Mouse (Mus musculus) midbrain, embryonic 13.5 days (tissue): ENCODE data around the gene Ifnl2. TPM values are rescaled to one million over a fixed set of nuclear protein-coding genes. Genes with fewer than 3 reads are reported as not detected.

Experiments used
- polyA plus RNA-seq: library from polyadenylated mRNA; unstranded; fragments of >200 nt; fragmentation: Nextera tagmentation; extraction: Ambion mirVana; gene quantifications from 2 replicates; pipeline ENCODE4 v1.2.1, GENCODE M21; 2015

The Ifnl2 gene
- polyA plus RNA-seq, 1 experiment from 2014 or later, result not detected

Other genes with a start within 250 kb of the Ifnl2 start
- 3.8 and 4.3 TPM in 2 replicates for gene Eid2, start 242.6 kb downstream of the Ifnl2 start, polyA plus RNA-seq
- gene Eid2b, start 232.7 kb downstream of the Ifnl2 start, polyA plus RNA-seq, result 36.7 and 41.4 TPM in 2 replicates
- gene Selenov, start 219.3 kb downstream of the Ifnl2 start, polyA plus RNA-seq, result 0.44 and 1.00 TPM in 2 replicates
- gene Dll3, start 208.2 kb downstream of the Ifnl2 start, polyA plus RNA-seq, result 29.3 and 41.5 TPM in 2 replicates
- gene Timm50, start 198.4 kb downstream of the Ifnl2 start, polyA plus RNA-seq, result 153 TPM in 2 replicates
- 98.8 and 99.2 TPM in 2 replicates for gene Supt5, start 171.7 kb downstream of the Ifnl2 start, polyA plus RNA-seq
- gene Rps16, start 159.8 kb downstream of the Ifnl2 start, polyA plus RNA-seq, result 531 and 537 TPM in 2 replicates
- 34.5 and 37.6 TPM in 2 replicates for gene Plekhg2, start 137.9 kb downstream of the Ifnl2 start, polyA plus RNA-seq
- gene Zfp36, start 130.2 kb downstream of the Ifnl2 start, polyA plus RNA-seq, result 3.1 and 4.2 TPM in 2 replicates
- gene Med29, start 117.7 kb downstream of the Ifnl2 start, polyA plus RNA-seq, result 43.4 and 49.5 TPM in 2 replicates
- 97.9 and 99.2 TPM in 2 replicates for gene Paf1, start 117.5 kb downstream of the Ifnl2 start, polyA plus RNA-seq
- 3.0 and 4.7 TPM in 2 replicates for gene Gmfg, start 73.0 kb downstream of the Ifnl2 start, polyA plus RNA-seq
- gene Lrfn1, start 58.5 kb downstream of the Ifnl2 start, polyA plus RNA-seq, result 9.1 and 11.8 TPM in 2 replicates
- gene Ifnl3, start 12.4 kb upstream of the Ifnl2 start, polyA plus RNA-seq, result not detected in 2 replicates
- gene Sycn, start 30.4 kb upstream of the Ifnl2 start, polyA plus RNA-seq, result not detected in 2 replicates
- gene Nccrp1, start 36.8 kb upstream of the Ifnl2 start, polyA plus RNA-seq, result not detected in 2 replicates
- 20.0 and 25.7 TPM in 2 replicates for gene Samd4b, start 87.7 kb upstream of the Ifnl2 start, polyA plus RNA-seq
- gene Pak4, start 87.7 kb upstream of the Ifnl2 start, polyA plus RNA-seq, result 25.6 and 28.0 TPM in 2 replicates
- not detected in 2 replicates for gene Acp7, start 120.9 kb upstream of the Ifnl2 start, polyA plus RNA-seq
- 5.7 and 5.8 TPM in 2 replicates for gene Fbxo27, start 182.4 kb upstream of the Ifnl2 start, polyA plus RNA-seq
- 3.3 and 4.0 TPM in 2 replicates for gene Fbxo17, start 206.3 kb upstream of the Ifnl2 start, polyA plus RNA-seq
- gene Mrps12, start 231.4 kb upstream of the Ifnl2 start, polyA plus RNA-seq, result 108 and 112 TPM in 2 replicates
- gene Sars2, start 231.5 kb upstream of the Ifnl2 start, polyA plus RNA-seq, result 22.4 and 22.9 TPM in 2 replicates
- gene Ccer2, start 245.7 kb upstream of the Ifnl2 start, polyA plus RNA-seq, result 0.26 and 0.58 TPM in 2 replicates